Mouse (Mus musculus): ENCODE data around the gene Dedd. TPM values are rescaled to one million over a fixed set of nuclear protein-coding genes. Genes with fewer than 3 reads are reported as not detected.

Dedd gene
- total RNA-seq, 2 experiments from 2014 or later: 12.1 to 23.6 TPM

Other genes starting within 250 kb of the Dedd start
- 0.91 and 1.0 TPM in 2 replicates for gene Cfap126, start 215.2 kb upstream of the Dedd start, total RNA-seq (2015)
- gene Cfap126, start 215.2 kb upstream of the Dedd start, total RNA-seq (2017): 0.59 TPM in 1 of 2 replicates, not detected in the other
- 102 and 130 TPM in 2 replicates for gene Sdhc, start 178.5 kb upstream of the Dedd start, total RNA-seq (2015)
- gene Sdhc, start 178.5 kb upstream of the Dedd start, total RNA-seq (2017): 34.5 and 43.0 TPM in 2 replicates
- not detected in 2 replicates for gene Mpz, start 178.4 kb upstream of the Dedd start, total RNA-seq (2015)
- not detected in 2 replicates for gene Mpz, start 178.4 kb upstream of the Dedd start, total RNA-seq (2017)
- gene Pcp4l1, start 132.9 kb upstream of the Dedd start, total RNA-seq (2015): 1.2 and 1.4 TPM in 2 replicates
- 0.44 and 0.73 TPM in 2 replicates for gene Pcp4l1, start 132.9 kb upstream of the Dedd start, total RNA-seq (2017)
- gene Nr1i3, start 115.2 kb upstream of the Dedd start, total RNA-seq (2015): not detected in 2 replicates
- 0.04 TPM in 2 replicates for gene Nr1i3, start 115.2 kb upstream of the Dedd start, total RNA-seq (2017)
- gene Tomm40l, start 106.6 kb upstream of the Dedd start, total RNA-seq (2015): 7.3 and 8.2 TPM in 2 replicates
- gene Tomm40l, start 106.6 kb upstream of the Dedd start, total RNA-seq (2017): 8.5 and 14.4 TPM in 2 replicates
- 0.87 TPM in 1 of 2 replicates, not detected in the other for gene Apoa2, start 104.1 kb upstream of the Dedd start, total RNA-seq (2015)
- gene Apoa2, start 104.1 kb upstream of the Dedd start, total RNA-seq (2017): not detected in 2 replicates
- 2,036 and 2,044 TPM in 2 replicates for gene Fcer1g, start 94.8 kb upstream of the Dedd start, total RNA-seq (2015)
- 995 and 1,060 TPM in 2 replicates for gene Fcer1g, start 94.8 kb upstream of the Dedd start, total RNA-seq (2017)
- gene Adamts4, start 78.7 kb upstream of the Dedd start, total RNA-seq (2015): not detected in 2 replicates
- gene Adamts4, start 78.7 kb upstream of the Dedd start, total RNA-seq (2017): 0.12 TPM in 1 of 2 replicates, not detected in the other
- 235 and 245 TPM in 2 replicates for gene Ndufs2, start 77.8 kb upstream of the Dedd start, total RNA-seq (2015)
- gene Ndufs2, start 77.8 kb upstream of the Dedd start, total RNA-seq (2017): 276 and 306 TPM in 2 replicates
- gene B4galt3, start 58.8 kb upstream of the Dedd start, total RNA-seq (2015): 17.8 and 20.4 TPM in 2 replicates
- gene B4galt3, start 58.8 kb upstream of the Dedd start, total RNA-seq (2017): 28.5 and 33.5 TPM in 2 replicates
- 26.5 and 27.4 TPM in 2 replicates for gene Ppox, start 48.0 kb upstream of the Dedd start, total RNA-seq (2015)
- gene Ppox, start 48.0 kb upstream of the Dedd start, total RNA-seq (2017): 14.5 and 18.0 TPM in 2 replicates
- 41.1 and 41.9 TPM in 2 replicates for gene Usp21, start 41.2 kb upstream of the Dedd start, total RNA-seq (2015)
- 20.2 and 28.9 TPM in 2 replicates for gene Usp21, start 41.2 kb upstream of the Dedd start, total RNA-seq (2017)
- 95.3 and 105 TPM in 2 replicates for gene Ufc1, start 34.1 kb upstream of the Dedd start, total RNA-seq (2015)
- gene Ufc1, start 34.1 kb upstream of the Dedd start, total RNA-seq (2017): 54.6 and 78.6 TPM in 2 replicates
- 6.5 and 9.7 TPM in 2 replicates for gene Nit1, start 16.5 kb downstream of the Dedd start, total RNA-seq (2015)
- gene Nit1, start 16.5 kb downstream of the Dedd start, total RNA-seq (2017): 37.1 and 39.2 TPM in 2 replicates
- gene Pfdn2, start 16.5 kb downstream of the Dedd start, total RNA-seq (2015): 26.1 and 38.4 TPM in 2 replicates
- gene Pfdn2, start 16.5 kb downstream of the Dedd start, total RNA-seq (2017): 16.0 and 27.3 TPM in 2 replicates
- gene Klhdc9, start 31.7 kb downstream of the Dedd start, total RNA-seq (2015): 0.09 TPM in 1 of 2 replicates, not detected in the other
- gene Klhdc9, start 31.7 kb downstream of the Dedd start, total RNA-seq (2017): 0.16 and 0.59 TPM in 2 replicates
- gene Nectin4, start 41.0 kb downstream of the Dedd start, total RNA-seq (2015): 0.66 and 1.2 TPM in 2 replicates
- 1.3 and 2.1 TPM in 2 replicates for gene Nectin4, start 41.0 kb downstream of the Dedd start, total RNA-seq (2017)
- 95.6 and 105 TPM in 2 replicates for gene Arhgap30, start 59.8 kb downstream of the Dedd start, total RNA-seq (2015)
- 231 and 235 TPM in 2 replicates for gene Arhgap30, start 59.8 kb downstream of the Dedd start, total RNA-seq (2017)
- gene Usf1, start 82.2 kb downstream of the Dedd start, total RNA-seq (2015): 23.0 and 27.0 TPM in 2 replicates
- 76.7 and 80.1 TPM in 2 replicates for gene Usf1, start 82.2 kb downstream of the Dedd start, total RNA-seq (2017)
- 3.8 and 4.1 TPM in 2 replicates for gene Tstd1, start 89.7 kb downstream of the Dedd start, total RNA-seq (2015)
- gene Tstd1, start 89.7 kb downstream of the Dedd start, total RNA-seq (2017): 0.61 and 5.1 TPM in 2 replicates
- 0.33 and 0.59 TPM in 2 replicates for gene F11r, start 108.4 kb downstream of the Dedd start, total RNA-seq (2015)
- gene F11r, start 108.4 kb downstream of the Dedd start, total RNA-seq (2017): not detected in 2 replicates
- gene Alyref2, start 174.3 kb downstream of the Dedd start, total RNA-seq (2015): 8.7 and 11.4 TPM in 2 replicates
- 12.7 and 13.2 TPM in 2 replicates for gene Alyref2, start 174.3 kb downstream of the Dedd start, total RNA-seq (2017)
- not detected in 2 replicates for gene Itln1, start 206.1 kb downstream of the Dedd start, total RNA-seq (2015)
- gene Itln1, start 206.1 kb downstream of the Dedd start, total RNA-seq (2017): not detected in 2 replicates
- 12.3 and 15.1 TPM in 2 replicates for gene Cd244a, start 230.0 kb downstream of the Dedd start, total RNA-seq (2015)
- gene Cd244a, start 230.0 kb downstream of the Dedd start, total RNA-seq (2017): 16.3 and 16.8 TPM in 2 replicates

Measured in megakaryocyte, adult 5-6 weeks (primary cell).